Mouse (Mus musculus): ENCODE results near the gene B430305J03Rik. TPM values are rescaled to one million over a fixed set of nuclear protein-coding genes. Genes with fewer than 3 reads are reported as not detected.

The B430305J03Rik gene
- 0.50 TPM for polyA plus RNA-seq (2017; shearing (Covaris generic))

DNA sequence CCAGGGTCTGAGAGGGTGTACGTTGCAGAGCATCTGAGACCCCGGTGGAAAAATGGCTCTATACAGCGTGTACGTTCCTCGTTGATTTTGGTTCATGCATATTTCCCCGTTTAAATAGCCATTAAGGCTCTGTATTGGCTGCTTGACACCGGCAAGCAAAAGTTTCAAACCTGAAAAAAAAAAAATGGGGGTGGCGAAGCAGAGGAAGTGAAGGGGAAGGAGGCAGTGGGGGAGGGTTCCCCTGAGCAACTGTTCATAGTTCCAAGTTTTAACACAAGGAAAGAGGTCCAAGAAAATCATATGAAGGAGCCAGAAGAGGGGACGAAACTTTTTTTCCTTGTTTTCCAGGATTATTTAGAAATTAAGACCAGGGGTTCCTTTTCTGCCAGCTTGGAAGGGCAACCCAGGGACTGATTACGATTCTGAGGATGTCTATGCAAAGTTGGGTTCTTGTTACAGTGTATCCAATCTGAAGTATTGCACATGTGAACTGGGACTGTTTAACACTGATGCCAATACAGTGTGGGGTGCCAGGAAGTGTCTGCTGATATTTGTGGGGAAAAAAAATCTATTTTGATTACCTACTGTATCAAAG is at the start of gene B430305J03Rik:
B430305J03Rik (minus strand) TSS at position 173 of the 595 bp plus-strand sequence.

DNA sequence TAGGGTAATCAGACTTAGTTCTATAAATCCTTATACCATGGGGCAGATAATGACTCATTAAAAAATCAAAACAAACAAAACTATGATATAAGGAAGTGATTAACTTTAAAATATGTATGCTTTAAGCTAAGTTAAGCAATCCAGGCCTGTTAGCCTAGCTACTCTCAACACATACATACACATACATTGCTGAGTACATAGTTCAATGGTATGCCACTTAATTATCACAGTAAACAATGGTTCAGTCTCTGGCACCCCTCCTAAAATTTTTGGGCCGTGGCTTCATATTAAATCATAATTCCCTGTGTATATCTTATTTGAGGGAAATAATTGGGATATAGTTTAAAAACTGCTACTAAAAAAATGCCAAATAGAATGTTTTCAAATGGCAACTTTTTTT is 4.4 kb downstream of the B430305J03Rik start, which contains the start of gene Rap2b:
Rap2b (plus strand) TSS at position 301 of the 400 bp plus-strand sequence.

Other genes starting within 250 kb of the B430305J03Rik start
- 5.3 TPM for gene Rap2b, start 4.3 kb downstream of the B430305J03Rik start, polyA plus RNA-seq (2017; shearing (Covaris generic))